Mouse (Mus musculus): ENCODE measurements around the gene Olfr315.
"Not testable (repeated sequence)": the region's sequence is repeated elsewhere in the genome, so short reads cannot be mapped to it uniquely, and the experiment has no call there.

Gene Olfr315

GRCm38 (mm10) chr11:58772888-58773287, at the start of gene Olfr315:
Gene Olfr315 (plus strand): TSS chr11:58773188.
- no peak for DNase-seq

- DNase-seq: no peak
Observed at GRCm38 (mm10) chr11:58723914-58724313, 49.1 kb upstream of the Olfr315 start, which contains the start of gene Olfr318. Gene Olfr318 (minus strand): TSS chr11:58724014.

- DNase-seq: peak; percentile 27
Observed at GRCm38 (mm10) chr11:58727896-58728650, 44.9 kb upstream of the Olfr315 start.

GRCm38 (mm10) chr11:58733372-58733771, 39.6 kb upstream of the Olfr315 start:
- DNase-seq: no peak

GRCm38 (mm10) chr11:58738792-58739262, 34.2 kb upstream of the Olfr315 start, which contains the start of gene Olfr317:
Gene Olfr317 (minus strand): TSS chr11:58739212.
- no peak for DNase-seq

- DNase-seq: not testable (repeated sequence)
Observed at GRCm38 (mm10) chr11:58751096-58751495, 21.9 kb upstream of the Olfr315 start.

- no peak for DNase-seq
Observed at GRCm38 (mm10) chr11:58752434-58752833, 20.6 kb upstream of the Olfr315 start, which contains the start of gene Olfr316. Gene Olfr316 (plus strand): TSS chr11:58752734.

GRCm38 (mm10) chr11:58782480-58783089, 9.6 kb downstream of the Olfr315 start, which contains the start of gene Olfr314:
Gene Olfr314 (plus strand): TSS chr11:58782952.
- no peak for DNase-seq

GRCm38 (mm10) chr11:58784182-58784581, 11.2 kb downstream of the Olfr315 start:
- no peak for DNase-seq

GRCm38 (mm10) chr11:58787651-58788050, 14.7 kb downstream of the Olfr315 start:
- DNase-seq: no peak

- no peak for DNase-seq
Observed at GRCm38 (mm10) chr11:58788346-58788745, 15.4 kb downstream of the Olfr315 start.

GRCm38 (mm10) chr11:58789532-58789931, 16.5 kb downstream of the Olfr315 start:
- no peak for DNase-seq

- DNase-seq: no peak
Observed at GRCm38 (mm10) chr11:58790053-58790452, 17.1 kb downstream of the Olfr315 start.

GRCm38 (mm10) chr11:58790646-58791045, 17.7 kb downstream of the Olfr315 start:
- DNase-seq: no peak

- no peak for DNase-seq
Observed at GRCm38 (mm10) chr11:58795856-58796255, 22.9 kb downstream of the Olfr315 start.

- peak; percentile 10 for DNase-seq
Observed at GRCm38 (mm10) chr11:58796850-58797249, 23.9 kb downstream of the Olfr315 start.

- no peak for DNase-seq
Observed at GRCm38 (mm10) chr11:58799747-58800146, 26.8 kb downstream of the Olfr315 start.

- no peak for DNase-seq
Observed at GRCm38 (mm10) chr11:58801558-58802228, 28.7 kb downstream of the Olfr315 start, which contains the start of gene Fam183b. Gene Fam183b (minus strand): TSS chr11:58801960.

- DNase-seq: no peak
Observed at GRCm38 (mm10) chr11:58803871-58804270, 30.9 kb downstream of the Olfr315 start.

GRCm38 (mm10) chr11:58804393-58804792, 31.4 kb downstream of the Olfr315 start:
- DNase-seq: no peak

GRCm38 (mm10) chr11:58812001-58812400, 39.0 kb downstream of the Olfr315 start:
- DNase-seq: no peak

- not testable (repeated sequence) for DNase-seq
Observed at GRCm38 (mm10) chr11:58814700-58815099, 41.7 kb downstream of the Olfr315 start, which contains the start of gene Olfr313. Gene Olfr313 (plus strand): TSS chr11:58815000.

- no peak for DNase-seq
Observed at GRCm38 (mm10) chr11:58815676-58816075, 42.7 kb downstream of the Olfr315 start.

Measured in kidney, postnatal 10 days (tissue).